Mouse (Mus musculus): ENCODE measurements around the gene Nalcn. TPM values are rescaled to one million over a fixed set of nuclear protein-coding genes. Genes with fewer than 3 reads are reported as not detected.
A peak's percentile ranks its signal among the peaks of the same experiment; 100 is the strongest.
"Not testable (repeated sequence)": the region's sequence is repeated elsewhere in the genome, so short reads cannot be mapped to it uniquely, and the experiment has no call there.

The Nalcn gene
- 1.7 and 2.3 TPM in 2 replicates for polyA plus RNA-seq (2014; fragmentation: Nextera tagmentation; extraction: Ambion mirVana)

DNA sequence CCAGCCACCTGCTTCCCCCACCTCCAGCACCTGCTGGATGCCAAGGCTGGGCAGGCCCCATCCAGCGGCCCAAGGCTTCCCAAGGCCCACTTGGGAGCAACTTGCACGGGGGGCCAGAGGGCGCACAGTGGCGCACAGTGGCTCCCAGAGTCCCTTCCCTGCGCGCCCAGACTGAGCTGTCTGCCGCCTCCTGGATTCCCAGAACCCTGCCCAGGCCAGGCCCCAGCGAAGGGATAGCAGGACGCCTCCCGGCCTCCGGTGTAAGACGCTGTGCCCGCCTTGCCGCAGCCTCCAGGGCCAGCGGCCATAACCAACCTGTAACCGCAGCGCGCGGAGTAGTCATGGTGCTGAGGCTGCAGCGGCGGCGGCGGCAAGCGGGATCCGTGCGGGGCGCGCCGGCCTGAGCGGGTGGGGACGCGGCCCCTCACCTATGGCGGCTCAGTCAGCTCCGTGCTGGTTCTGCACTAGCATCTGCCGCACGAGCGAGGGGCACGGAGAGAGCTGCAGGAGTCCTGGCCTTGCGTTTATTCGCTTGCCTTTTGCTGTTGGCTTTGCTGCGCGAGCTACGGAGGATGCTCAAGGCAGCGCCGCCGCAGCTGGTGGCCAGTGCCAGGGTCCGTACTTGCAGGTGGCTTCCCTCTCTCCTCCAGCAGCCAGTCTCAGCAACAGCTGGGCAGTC lies at the start of gene Nalcn:
TSS of gene Nalcn (minus strand) at position 644 of the 679 bp plus-strand sequence.
- peak; percentile 62 for DNase-seq (ENCODE audit: low spot score)
- peak within 1 kb of the TSS; percentile 81 for H3K4me2 ChIP-seq (ENCODE audit: low read depth)
- H3K4me3 ChIP-seq (ENCODE audit: low read depth, low read length), result peak within 1 kb of the TSS; percentile 55
- H3K4me1 ChIP-seq (ENCODE audit: control insufficient read depth, insufficient read depth, low read length), result peaks cover 3% of the 10 kb centered on the region; the same call in 1 of the 2 replicates
- H3K36me3 ChIP-seq (ENCODE audit: control insufficient read depth, insufficient read depth, low read length), result no peaks in the 10 kb centered on the region
- no peaks in the 10 kb centered on the region for H3K9me3 ChIP-seq (ENCODE audit: control insufficient read depth, low read length)
- 0 out of 2 replicates have a peak within 1 kb of the TSS, but pooled peaks have one; percentile 17 for H3K27ac ChIP-seq (ENCODE audit: low read depth, low read length)
- H3K27me3 ChIP-seq (ENCODE audit: control insufficient read depth, insufficient read depth, low read length), result no peaks in the 10 kb centered on the region
- WGBS, result 1% methylated on average over 47 of the region's 47 CpGs
- peak; percentile 87 for ATAC-seq (ENCODE audit: insufficient read depth, low FRiP score, low TSS enrichment)
- H3K9ac ChIP-seq (ENCODE audit: low read length), result peak within 1 kb of the TSS; percentile 71

DNA sequence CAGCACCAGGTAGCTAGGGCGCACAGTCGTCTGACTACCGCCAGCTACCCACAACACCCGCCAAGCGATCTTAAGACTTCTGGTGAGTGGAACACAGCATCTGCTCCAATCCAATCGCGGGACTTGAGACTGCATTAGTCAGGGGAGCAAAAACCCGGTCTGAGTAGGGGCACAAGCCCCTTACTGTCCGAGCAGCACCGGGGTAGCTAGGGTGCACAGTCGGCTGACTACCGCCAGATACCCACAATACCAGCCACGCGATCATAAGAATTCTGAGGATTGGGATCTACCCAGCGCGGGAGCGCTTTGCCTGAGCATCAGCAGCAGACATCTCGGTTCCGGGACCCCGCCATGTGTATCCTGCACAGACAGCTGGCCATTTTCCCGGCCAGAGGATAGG lies 44.1 kb upstream of the Nalcn start:
- 87% methylated on average over 21 of the region's 21 CpGs for WGBS
- not testable (repeated sequence) for H3K9me3 ChIP-seq (ENCODE audit: control insufficient read depth, low read length); H3K27ac ChIP-seq (ENCODE audit: low read depth, low read length); H3K4me1 ChIP-seq (ENCODE audit: control insufficient read depth, insufficient read depth, low read length); DNase-seq (ENCODE audit: low spot score); H3K4me3 ChIP-seq (ENCODE audit: low read depth, low read length); H3K36me3 ChIP-seq (ENCODE audit: control insufficient read depth, insufficient read depth, low read length); H3K4me2 ChIP-seq (ENCODE audit: low read depth); ATAC-seq (ENCODE audit: insufficient read depth, low FRiP score, low TSS enrichment); H3K27me3 ChIP-seq (ENCODE audit: control insufficient read depth, insufficient read depth, low read length); H3K9ac ChIP-seq (ENCODE audit: low read length)

DNA sequence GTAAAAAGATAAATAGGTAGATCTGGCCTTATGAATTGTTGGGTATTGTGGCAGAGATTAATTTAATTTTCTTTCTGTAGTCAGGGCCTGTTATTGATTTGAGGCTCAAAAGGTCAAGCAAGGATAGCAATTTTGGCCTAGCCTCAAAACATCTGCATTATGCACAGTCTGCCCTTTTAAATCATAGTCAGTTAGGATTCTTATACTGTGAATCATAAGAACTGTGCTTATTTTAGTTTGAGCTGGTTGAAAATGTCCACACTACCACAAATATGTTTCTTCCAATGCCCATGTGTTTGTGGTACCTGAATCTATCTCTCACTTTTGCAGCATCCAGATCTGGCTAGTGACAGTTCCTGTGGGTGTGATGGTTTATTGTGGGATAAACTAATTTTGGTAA lies 37.5 kb upstream of the Nalcn start:
- no peak for ATAC-seq (ENCODE audit: insufficient read depth, low FRiP score, low TSS enrichment)
- H3K4me1 ChIP-seq (ENCODE audit: control insufficient read depth, insufficient read depth, low read length), result no peaks in the 10 kb centered on the region; the same call in 1 of the 2 replicates
- no peak overlapping the region for H3K4me3 ChIP-seq (ENCODE audit: low read depth, low read length)
- no peak overlapping the region for H3K4me2 ChIP-seq (ENCODE audit: low read depth)
- H3K9me3 ChIP-seq (ENCODE audit: control insufficient read depth, low read length), result no peaks in the 10 kb centered on the region
- H3K9ac ChIP-seq (ENCODE audit: low read length), result no peak overlapping the region
- H3K36me3 ChIP-seq (ENCODE audit: control insufficient read depth, insufficient read depth, low read length), result no peaks in the 10 kb centered on the region
- no peaks in the 10 kb centered on the region for H3K27me3 ChIP-seq (ENCODE audit: control insufficient read depth, insufficient read depth, low read length)
- H3K27ac ChIP-seq (ENCODE audit: low read depth, low read length), result no peak overlapping the region
- DNase-seq (ENCODE audit: low spot score), result no peak

DNA sequence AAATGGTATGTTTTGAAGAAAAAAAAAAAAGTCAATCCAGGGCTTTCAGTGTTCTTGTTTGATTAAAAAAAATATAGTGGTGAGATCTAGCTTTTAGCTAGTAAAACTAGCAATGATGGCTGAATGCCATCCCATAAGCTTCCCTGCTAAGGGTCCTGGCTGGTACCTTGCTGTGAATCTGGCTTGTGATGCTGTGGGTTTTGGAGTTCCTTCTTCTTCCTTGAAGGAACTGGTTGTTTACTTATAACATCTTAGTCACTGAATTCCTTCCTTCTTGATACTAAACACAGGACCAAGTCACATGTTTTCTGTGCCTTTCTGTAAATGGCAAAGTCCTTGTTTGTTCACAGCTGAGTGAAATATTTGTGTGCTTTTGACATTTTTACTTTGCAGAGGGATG lies 36.3 kb upstream of the Nalcn start:
- Histone ChIP-seq H3K9ac (ENCODE audit: low read length) (no peak overlapping the region), H3K4me1 (ENCODE audit: control insufficient read depth, insufficient read depth, low read length) (no peaks in the 10 kb centered on the region; the same call in 1 of the 2 replicates), H3K36me3 (ENCODE audit: control insufficient read depth, insufficient read depth, low read length) (no peaks in the 10 kb centered on the region), H3K9me3 (ENCODE audit: control insufficient read depth, low read length) (no peaks in the 10 kb centered on the region), H3K27ac (ENCODE audit: low read depth, low read length) (no peak overlapping the region), H3K4me2 (ENCODE audit: low read depth) (no peak overlapping the region), H3K27me3 (ENCODE audit: control insufficient read depth, insufficient read depth, low read length) (no peaks in the 10 kb centered on the region), H3K4me3 (ENCODE audit: low read depth, low read length) (no peak overlapping the region)
- DNase-seq (ENCODE audit: low spot score) (no peak), ATAC-seq (ENCODE audit: insufficient read depth, low FRiP score, low TSS enrichment) (no peak)

DNA sequence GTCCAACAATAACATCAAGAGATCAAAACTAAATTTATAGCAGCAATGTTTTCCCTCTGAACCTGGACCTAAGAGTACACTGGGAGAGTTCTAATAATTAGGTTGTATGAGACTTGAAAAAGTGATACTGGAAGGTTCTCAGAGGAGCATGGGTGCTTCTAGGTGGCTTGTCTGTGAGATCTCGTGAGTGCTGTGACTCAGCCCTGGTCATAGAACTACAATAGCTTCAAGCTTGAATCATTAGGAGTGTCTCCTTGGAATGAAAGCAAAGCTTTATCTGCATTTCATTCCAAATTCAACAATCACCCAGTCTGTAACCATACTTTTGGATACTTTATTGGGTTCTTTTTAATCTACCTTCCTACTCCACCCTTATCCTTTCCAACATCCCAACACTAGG lies 35.4 kb upstream of the Nalcn start:
- DNase-seq (ENCODE audit: low spot score), result no peak
- 76% methylated on average over 1 of the region's 1 CpGs for WGBS
- H3K27ac ChIP-seq (ENCODE audit: low read depth, low read length), result no peak overlapping the region
- H3K36me3 ChIP-seq (ENCODE audit: control insufficient read depth, insufficient read depth, low read length), result no peaks in the 10 kb centered on the region
- no peak overlapping the region for H3K9ac ChIP-seq (ENCODE audit: low read length)
- no peaks in the 10 kb centered on the region; the same call in 1 of the 2 replicates for H3K4me1 ChIP-seq (ENCODE audit: control insufficient read depth, insufficient read depth, low read length)
- H3K9me3 ChIP-seq (ENCODE audit: control insufficient read depth, low read length), result no peaks in the 10 kb centered on the region
- H3K4me2 ChIP-seq (ENCODE audit: low read depth), result no peak overlapping the region
- no peaks in the 10 kb centered on the region for H3K27me3 ChIP-seq (ENCODE audit: control insufficient read depth, insufficient read depth, low read length)
- no peak overlapping the region for H3K4me3 ChIP-seq (ENCODE audit: low read depth, low read length)
- no peak for ATAC-seq (ENCODE audit: insufficient read depth, low FRiP score, low TSS enrichment)

DNA sequence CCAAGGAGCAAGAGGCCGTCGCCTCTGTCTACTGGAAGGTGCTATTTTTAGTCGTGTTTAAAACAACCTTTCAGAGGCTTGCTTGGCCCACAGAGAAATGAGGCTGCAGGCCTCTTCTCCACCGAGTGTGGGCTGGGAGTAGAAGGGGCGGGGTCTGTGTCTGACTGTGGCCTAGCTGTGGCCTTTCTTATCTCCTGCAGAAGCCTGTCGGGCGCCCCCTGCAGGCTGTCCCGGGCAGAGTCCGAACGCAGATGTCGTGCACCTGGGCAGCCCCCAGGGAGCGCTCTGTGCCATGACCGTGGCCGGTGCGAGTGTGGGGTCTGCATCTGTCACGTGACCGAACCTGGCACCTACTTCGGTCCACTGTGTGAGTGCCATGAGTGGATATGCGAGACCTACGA lies 34.1 kb upstream of the Nalcn start:
- 25% methylated on average over 20 of the region's 20 CpGs for WGBS
- H3K27me3 ChIP-seq (ENCODE audit: control insufficient read depth, insufficient read depth, low read length), result no peaks in the 10 kb centered on the region
- no peaks in the 10 kb centered on the region for H3K36me3 ChIP-seq (ENCODE audit: control insufficient read depth, insufficient read depth, low read length)
- DNase-seq (ENCODE audit: low spot score), result peak; percentile 73
- H3K4me3 ChIP-seq (ENCODE audit: low read depth, low read length), result no peak overlapping the region
- no peak overlapping the region for H3K9ac ChIP-seq (ENCODE audit: low read length)
- H3K4me2 ChIP-seq (ENCODE audit: low read depth), result no peak overlapping the region
- H3K9me3 ChIP-seq (ENCODE audit: control insufficient read depth, low read length), result no peaks in the 10 kb centered on the region
- peak; percentile 81 for ATAC-seq (ENCODE audit: insufficient read depth, low FRiP score, low TSS enrichment)
- H3K4me1 ChIP-seq (ENCODE audit: control insufficient read depth, insufficient read depth, low read length), result no peaks in the 10 kb centered on the region; the same call in 1 of the 2 replicates
- H3K27ac ChIP-seq (ENCODE audit: low read depth, low read length), result no peak overlapping the region

DNA sequence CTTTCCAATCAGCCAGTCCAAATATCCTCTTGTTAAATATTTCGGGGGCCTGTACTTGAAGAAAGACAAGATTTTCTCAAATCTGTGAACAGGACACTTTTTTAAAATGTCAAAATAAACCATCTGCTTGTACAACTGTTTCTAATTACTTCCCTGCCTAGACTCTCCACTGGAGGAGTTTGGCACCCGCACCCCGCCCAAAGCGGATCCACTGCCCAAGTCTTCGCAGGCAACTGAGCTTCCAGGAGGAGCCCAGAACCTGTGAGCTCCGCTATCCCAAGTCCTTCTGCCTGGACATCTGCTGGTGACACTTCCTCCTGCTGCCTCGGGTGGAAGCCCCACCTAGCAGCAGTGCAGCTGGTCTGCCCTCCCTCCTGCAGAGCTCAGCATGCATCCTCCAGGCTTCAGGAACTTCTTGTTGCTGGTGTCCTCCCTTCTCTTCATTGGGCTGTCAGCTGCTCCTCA lies 33.0 kb upstream of the Nalcn start, which contains the start of gene Itgbl1:
TSS of gene Itgbl1 (plus strand) at position 51 of the 465 bp plus-strand sequence.
- Histone ChIP-seq H3K4me3 (ENCODE audit: low read depth, low read length) (no peak within 1 kb of the TSS), H3K9ac (ENCODE audit: low read length) (no peak within 1 kb of the TSS), H3K27ac (ENCODE audit: low read depth, low read length) (no peak within 1 kb of the TSS), H3K4me2 (ENCODE audit: low read depth) (no peak within 1 kb of the TSS), H3K36me3 (ENCODE audit: control insufficient read depth, insufficient read depth, low read length) (no peaks in the 10 kb centered on the region), H3K4me1 (ENCODE audit: control insufficient read depth, insufficient read depth, low read length) (no peaks in the 10 kb centered on the region; the same call in 1 of the 2 replicates), H3K9me3 (ENCODE audit: control insufficient read depth, low read length) (no peaks in the 10 kb centered on the region), H3K27me3 (ENCODE audit: control insufficient read depth, insufficient read depth, low read length) (no peaks in the 10 kb centered on the region)
- WGBS, result 34% methylated on average over 7 of the region's 7 CpGs
- DNase-seq (ENCODE audit: low spot score), result peak; percentile 17
- ATAC-seq (ENCODE audit: insufficient read depth, low FRiP score, low TSS enrichment), result no peak

DNA sequence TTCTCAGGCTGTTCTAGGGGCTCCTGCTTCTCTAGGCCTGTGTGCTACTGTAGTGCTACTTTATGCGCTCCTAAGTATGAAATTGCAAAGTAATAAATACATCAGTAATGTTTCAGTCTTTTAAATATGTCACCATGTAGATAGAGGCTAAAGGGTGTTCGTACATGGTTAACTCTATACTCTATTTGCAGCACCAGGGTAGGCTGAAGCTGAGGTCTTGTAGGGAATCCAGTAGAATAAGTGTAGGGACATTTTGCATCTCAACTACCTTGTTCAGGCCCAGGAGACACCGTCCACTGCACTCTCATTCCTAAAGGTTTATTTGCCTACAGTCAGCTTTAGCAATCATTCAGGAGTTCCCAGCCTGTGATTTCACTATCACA lies 227 bp upstream of the Nalcn start:
- Histone ChIP-seq H3K4me2 (ENCODE audit: low read depth) (peak overlapping the region; percentile 81), H3K27me3 (ENCODE audit: control insufficient read depth, insufficient read depth, low read length) (no peaks in the 10 kb centered on the region), H3K36me3 (ENCODE audit: control insufficient read depth, insufficient read depth, low read length) (no peaks in the 10 kb centered on the region), H3K4me1 (ENCODE audit: control insufficient read depth, insufficient read depth, low read length) (peaks cover 3% of the 10 kb centered on the region; the same call in 1 of the 2 replicates), H3K9me3 (ENCODE audit: control insufficient read depth, low read length) (no peaks in the 10 kb centered on the region), H3K27ac (ENCODE audit: low read depth, low read length) (no peak overlapping the region), H3K4me3 (ENCODE audit: low read depth, low read length) (peak overlapping the region; percentile 55), H3K9ac (ENCODE audit: low read length) (peak overlapping the region; percentile 71; the same call in 1 of the 2 replicates)
- DNase-seq (ENCODE audit: low spot score) (no peak), ATAC-seq (ENCODE audit: insufficient read depth, low FRiP score, low TSS enrichment) (no peak)
- 64% methylated on average over 3 of the region's 3 CpGs for WGBS

DNA sequence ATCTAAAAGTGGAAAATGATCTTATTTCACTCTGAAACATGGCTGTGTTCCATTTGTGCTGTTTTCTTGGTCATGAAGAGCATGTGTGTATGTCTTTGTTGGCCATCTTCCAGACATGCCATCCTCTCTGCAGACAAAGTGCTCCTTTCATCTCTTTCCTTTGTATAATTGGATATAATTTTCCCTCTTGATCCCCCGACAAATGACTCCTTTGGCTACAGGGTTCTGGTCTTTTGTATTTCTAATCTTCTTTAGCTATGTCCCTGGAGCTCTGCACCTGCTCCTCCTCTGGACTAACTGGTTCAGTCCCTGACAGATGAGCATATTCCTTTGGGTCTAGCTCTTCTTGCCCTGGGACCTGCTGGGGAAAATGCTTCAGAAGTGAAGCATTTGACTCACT lies 4.0 kb downstream of the Nalcn start:
- peak; percentile 19 for DNase-seq (ENCODE audit: low spot score)
- Histone ChIP-seq H3K4me1 (ENCODE audit: control insufficient read depth, insufficient read depth, low read length) (peaks cover 3% of the 10 kb centered on the region; the same call in 1 of the 2 replicates), H3K9ac (ENCODE audit: low read length) (no peak overlapping the region), H3K27me3 (ENCODE audit: control insufficient read depth, insufficient read depth, low read length) (no peaks in the 10 kb centered on the region), H3K36me3 (ENCODE audit: control insufficient read depth, insufficient read depth, low read length) (no peaks in the 10 kb centered on the region), H3K9me3 (ENCODE audit: control insufficient read depth, low read length) (no peaks in the 10 kb centered on the region), H3K4me2 (ENCODE audit: low read depth) (no peak overlapping the region), H3K27ac (ENCODE audit: low read depth, low read length) (no peak overlapping the region), H3K4me3 (ENCODE audit: low read depth, low read length) (no peak overlapping the region)
- 33% methylated on average over 1 of the region's 1 CpGs for WGBS
- ATAC-seq (ENCODE audit: insufficient read depth, low FRiP score, low TSS enrichment), result no peak; the same call in 1 of the 2 replicates

Data from neural tube, embryonic 11.5 days (tissue).